Mouse (Mus musculus) spleen, postnatal 36 days (tissue): ENCODE data around the gene Sdhaf1.

Experiments used
- DNase-seq, 2 experiments: peaks; one replicate each; pipeline ENCODE4 v3.0.0; 2022; ENCODE audit warnings: low spot score in 2 of 2, mixed read lengths in 1 of 2

The Sdhaf1 gene

GRCm38 (mm10) chr7:30293795-30294194 lies 29.9 kb downstream of the Sdhaf1 start:
- DNase-seq: no peak

GRCm38 (mm10) chr7:30291215-30292131 lies 32.2 kb downstream of the Sdhaf1 start, which contains the start of gene Clip3:
Clip3 (plus strand) TSS chr7:30291728.
- DNase-seq: no peak

DNA sequence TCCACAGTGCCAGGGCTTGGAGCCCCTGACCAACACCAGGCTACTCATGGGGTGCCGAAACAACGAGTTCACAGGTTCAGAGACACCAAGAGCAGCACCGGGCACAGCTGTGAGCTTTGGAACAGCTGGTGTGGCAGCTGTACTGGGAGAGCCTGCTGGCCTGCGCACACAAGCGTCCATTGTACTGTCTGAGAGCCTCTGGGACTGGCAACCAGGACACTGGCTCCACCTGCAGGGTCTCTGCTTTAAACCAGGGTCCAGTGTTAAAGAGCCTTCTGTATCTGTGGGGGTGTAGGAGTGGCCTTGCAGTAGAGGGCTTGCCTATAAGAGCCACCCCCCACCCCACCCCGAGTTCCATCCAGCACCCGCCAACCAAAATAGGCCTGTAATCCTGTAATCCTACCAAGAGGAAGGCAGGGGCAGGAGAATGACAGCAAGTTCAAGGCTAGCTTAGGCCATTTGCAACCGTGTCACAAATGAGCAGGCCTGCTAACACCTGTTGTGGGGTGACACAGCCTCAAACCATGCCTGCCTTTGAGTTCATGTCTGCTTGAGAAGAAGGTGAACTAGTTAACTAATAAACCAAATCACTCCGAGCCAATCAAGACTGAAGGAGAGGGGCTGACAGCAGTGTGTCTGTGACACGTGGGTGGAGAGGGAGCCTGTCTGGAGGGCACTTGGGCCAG lies 33.8 kb downstream of the Sdhaf1 start:
- no peak for DNase-seq

DNA sequence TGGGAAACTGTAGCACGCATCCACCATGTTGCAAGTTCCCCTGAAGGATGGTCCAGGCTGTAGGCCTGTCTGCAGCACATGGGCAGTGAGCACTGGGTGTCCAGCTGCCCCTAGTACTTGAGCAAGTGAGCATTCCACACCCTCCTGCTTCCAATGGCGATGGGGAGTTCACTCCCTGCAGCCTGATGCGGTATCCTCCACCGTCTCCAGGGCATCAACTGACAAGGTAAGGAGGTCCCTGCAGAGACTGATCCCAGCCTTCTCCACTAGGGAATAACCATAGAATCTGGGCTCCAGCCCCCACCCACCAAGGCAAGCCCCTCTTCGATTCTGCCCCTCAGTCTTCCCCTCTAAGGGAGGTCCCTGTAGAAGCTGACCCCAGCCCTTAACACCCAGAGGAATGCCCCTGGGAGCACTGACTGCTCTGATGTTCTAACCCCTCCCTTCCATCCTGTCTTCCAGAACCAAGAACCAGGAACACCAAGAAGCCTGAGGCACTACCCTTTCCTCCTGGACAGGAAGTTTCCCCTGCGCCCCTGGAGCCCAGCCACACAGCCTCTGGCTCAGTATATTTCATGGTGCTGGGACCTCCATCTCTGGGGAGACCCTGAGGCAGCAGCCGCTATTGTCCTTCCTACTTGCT lies 34.5 kb downstream of the Sdhaf1 start:
- no peak for DNase-seq

DNA sequence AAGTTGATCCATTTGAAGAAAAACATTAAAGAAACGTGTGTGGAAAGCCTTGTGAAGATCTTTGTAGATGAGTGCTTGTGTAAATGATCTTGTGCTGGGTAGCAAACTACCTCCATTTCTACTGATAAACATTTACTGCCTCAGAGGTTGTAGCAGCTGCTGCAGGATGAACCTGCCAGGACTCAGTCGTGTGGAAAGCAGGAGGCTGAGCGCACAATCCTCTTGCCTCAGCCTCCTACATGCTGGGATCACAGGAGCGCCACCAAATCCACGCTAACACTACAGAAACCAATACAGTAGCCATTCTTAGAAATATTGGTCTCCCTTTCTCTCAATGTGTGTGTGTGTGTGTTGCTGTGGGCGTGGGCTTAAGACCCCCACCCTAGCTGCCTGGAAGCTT lies 35.6 kb downstream of the Sdhaf1 start:
- no peak for DNase-seq

DNA sequence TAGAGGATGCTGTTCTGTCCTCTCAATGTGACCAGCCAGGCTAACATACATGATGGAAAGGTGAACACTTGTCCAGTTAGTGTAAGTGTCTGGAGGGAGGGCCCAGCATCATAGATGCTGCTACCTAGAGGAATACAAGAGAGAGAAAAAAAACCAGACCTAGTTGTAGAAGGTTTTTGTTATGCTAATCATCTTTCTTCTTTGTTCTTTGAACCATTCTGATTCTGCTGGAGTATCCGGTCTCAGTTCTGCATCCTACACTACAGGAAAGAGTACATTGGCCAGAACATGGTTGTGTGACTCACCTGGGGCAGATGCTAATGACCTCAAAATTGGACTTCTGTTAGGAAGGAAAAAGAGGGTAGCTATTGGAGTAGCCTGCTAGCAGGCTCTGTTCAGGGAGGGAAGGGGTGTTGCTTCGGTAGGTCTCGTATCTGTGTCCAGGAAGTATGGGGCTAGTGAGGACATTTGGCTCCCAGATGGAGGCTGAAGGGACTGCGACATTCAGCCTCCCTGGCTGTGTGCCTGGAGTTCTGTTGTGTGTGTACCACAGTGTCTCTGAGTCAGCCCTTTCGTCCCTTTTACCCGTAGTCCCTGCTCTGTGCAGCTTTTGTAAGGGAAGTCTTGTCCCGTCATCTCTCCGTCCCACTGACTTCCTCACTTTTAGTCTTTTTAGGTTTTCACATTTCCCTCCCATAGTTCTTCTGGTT lies 36.8 kb downstream of the Sdhaf1 start:
- no peak for DNase-seq

GRCm38 (mm10) chr7:30282740-30283139 lies 41.0 kb downstream of the Sdhaf1 start:
- no peak for DNase-seq

DNA sequence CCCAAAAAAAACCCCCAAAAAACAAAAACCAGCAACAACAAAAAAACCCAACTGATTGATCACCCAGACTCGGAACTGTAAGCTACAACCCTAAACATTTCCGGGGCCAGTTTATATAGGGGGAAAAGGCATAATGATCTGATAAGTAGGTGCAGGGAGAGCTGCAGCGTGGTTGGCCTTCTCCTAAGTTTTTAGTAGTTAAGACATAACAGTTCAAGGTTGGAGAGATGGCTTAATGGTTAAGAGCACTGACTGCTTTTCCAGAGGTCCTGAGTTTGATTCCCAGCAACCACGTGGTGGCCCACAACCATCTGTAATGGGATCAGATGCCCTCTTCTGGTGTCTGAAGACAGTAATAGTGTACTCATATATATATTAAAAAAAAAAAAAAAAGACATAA lies 42.2 kb downstream of the Sdhaf1 start:
- no peak for DNase-seq

DNA sequence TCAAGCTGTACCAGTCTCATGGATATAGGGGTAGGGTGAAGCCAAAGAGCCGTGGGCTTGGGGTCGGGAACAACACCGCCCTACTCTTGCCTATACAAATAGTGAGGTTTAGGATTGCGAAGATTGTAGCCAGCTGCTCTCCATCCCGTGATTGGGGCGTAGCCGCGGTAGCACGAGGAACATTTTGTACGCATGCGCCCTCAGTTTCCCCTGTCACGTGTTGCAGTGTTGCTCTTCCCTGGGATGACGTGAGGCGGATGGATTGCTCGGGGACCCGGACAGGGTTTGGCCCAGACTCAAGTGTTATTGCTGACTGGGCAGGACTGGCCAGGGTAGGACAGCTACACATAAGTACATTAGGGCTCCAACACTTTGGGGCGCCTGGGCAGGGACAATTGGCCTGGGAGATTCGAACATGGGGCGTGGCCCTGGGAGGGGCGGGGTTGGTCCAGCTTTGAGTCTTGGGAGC lies 43.0 kb downstream of the Sdhaf1 start:
- peak; percentile 75 to 83 for DNase-seq

- peak; percentile 90 to 93 for DNase-seq
Measured at GRCm38 (mm10) chr7:30279951-30280669, 43.6 kb downstream of the Sdhaf1 start, which contains the start of the genes Thap8 and Wdr62. Thap8 (plus strand) TSS chr7:30280094. Wdr62 (minus strand) TSS chr7:30280419.

DNA sequence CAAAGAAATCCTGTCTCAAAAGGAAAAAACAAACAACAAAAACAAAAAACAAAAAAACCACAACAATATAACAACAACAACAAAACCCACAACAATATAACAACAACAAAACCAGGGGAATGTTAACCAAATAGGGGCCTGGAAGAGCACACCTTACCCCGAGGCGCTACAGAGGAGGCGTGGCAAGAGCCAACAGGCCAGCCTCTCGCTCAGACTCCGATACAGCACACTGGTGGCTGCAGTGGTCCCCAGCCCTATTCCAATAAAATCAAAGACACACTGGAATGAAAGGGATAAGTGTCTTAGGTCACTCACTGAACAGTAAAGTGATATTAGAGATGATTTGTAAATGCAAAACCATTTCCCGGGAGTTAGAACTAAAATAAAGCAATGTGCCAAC lies 44.2 kb downstream of the Sdhaf1 start:
- DNase-seq: no peak

GRCm38 (mm10) chr7:30278911-30279310 lies 44.8 kb downstream of the Sdhaf1 start:
- no peak for DNase-seq

GRCm38 (mm10) chr7:30274383-30274782 lies 49.3 kb downstream of the Sdhaf1 start:
- DNase-seq: no peak
